Mouse (Mus musculus) MN1 (cell line): ENCODE results near the gene Fndc1.

Source experiments
- DNase-seq: peaks from one replicate; pipeline ENCODE4 v3.0.0-alpha.2; 2016; ENCODE audit warnings: low spot score

Fndc1 gene

DNA sequence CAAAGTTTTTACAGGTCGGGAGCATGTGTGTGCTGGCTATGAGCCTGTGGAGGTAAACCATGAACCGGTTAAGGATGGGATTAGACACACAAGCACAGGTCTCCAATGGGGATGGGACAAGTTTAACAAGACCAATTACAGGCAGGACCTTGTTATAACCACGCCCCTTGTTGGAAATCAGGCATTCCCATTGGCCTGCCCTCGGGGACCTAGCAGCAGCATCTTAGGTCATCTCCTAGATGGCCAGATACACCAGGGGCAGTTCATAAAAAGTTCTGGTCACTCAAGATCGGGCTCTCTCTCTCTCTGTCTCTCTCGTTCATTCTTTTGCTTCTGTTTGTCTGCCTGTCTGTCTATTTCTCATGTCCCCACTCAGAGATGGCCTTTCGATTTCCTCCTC, 6.9 kb downstream of the Fndc1 start:
- DNase-seq, result no peak

DNA sequence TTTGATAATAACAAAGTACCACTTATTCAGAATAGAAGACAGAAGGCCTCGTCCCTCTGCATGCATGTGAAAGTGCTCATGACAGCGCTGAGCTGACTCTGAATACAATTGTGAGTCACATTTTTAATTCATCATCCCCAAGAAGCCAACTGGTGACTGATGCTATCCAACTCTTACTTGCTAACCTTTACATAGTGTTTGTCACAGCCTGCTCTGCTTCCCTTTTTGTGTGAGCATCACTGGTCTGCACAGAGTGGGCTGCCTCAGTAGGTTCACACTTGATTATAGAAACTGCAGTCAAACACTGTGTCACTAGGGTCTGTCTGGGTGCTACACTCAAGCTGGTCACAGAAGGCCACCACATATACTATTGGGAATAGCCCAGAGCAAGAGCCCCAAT, 10.5 kb downstream of the Fndc1 start:
- DNase-seq, result no peak

DNA sequence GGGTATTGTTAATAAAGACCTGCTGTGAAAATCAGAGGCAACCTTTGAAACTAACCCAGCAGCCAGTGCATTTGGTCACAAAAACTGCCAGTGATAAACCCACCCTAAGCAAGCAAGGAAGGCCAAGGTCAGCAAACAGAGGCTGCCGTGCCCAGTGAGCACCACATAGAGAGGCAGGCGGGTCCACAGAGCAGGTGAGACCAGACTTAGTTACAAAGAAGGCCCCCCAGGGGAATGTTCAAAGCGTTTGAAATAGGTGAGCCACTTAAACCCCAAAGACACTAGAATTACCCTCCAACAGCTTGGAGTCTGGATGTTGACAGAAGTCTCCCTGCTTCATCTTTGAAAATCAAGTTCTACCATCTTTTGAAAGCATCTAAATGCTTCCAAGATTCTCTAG, 12.7 kb downstream of the Fndc1 start:
- no peak for DNase-seq

DNA sequence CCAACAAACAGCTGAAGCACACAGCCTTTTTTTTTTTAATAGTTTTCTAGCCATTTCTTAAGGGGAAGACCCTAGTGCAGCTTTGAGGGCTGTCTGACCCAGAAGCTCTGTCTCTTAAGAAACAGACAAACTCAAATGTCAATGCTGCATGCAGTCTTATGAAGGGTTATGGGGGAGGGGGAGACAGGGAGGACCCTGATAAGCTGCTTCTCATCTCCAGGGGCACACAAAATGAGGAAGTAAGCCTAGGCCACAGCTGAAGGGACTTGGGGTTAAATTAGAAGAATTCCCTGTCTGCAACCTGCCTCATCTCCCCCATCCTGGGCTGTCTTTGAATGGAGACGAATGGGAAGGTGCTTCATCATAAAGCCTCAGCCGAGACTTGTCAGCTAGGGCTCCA, 19.1 kb downstream of the Fndc1 start:
- no peak for DNase-seq

DNA sequence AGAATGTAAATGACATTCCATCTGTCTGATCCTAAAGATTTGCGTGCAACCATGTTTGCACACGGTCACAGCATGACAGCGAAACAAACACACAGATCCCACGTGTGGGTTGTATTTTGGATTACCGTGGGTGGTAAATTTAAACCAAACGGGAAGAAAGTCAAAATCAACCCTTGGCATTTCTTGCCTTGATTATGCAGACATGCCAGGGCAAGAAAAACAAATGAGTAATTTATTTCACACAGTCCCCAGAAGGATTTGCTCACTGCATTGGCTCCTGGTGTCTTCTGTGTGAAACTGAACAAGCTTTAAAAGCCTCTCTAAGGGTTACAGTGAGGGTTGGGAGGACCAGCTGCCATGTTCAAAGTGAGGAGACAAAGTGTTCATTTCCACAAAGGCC, 22.0 kb downstream of the Fndc1 start:
- DNase-seq, result no peak

DNA sequence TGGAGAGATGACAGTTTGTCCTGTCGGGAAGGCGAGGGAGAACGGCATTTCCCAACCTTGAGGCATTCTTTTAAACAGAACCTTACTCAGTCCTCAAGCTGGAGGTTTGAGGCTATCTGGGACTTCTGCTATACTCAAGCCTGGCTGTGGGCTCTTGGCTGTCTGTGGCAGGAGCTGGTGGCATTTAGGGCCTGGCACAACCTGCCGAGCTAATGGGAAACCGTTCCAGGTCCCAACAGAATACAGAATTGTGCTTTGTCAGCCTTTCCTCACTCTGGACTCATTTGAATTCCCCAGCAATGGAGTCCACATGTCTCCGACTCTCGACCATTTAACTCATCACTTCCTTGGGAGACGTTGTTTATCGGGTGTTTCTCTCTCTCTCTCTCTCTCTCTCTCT, 24.6 kb downstream of the Fndc1 start:
- no peak for DNase-seq

DNA sequence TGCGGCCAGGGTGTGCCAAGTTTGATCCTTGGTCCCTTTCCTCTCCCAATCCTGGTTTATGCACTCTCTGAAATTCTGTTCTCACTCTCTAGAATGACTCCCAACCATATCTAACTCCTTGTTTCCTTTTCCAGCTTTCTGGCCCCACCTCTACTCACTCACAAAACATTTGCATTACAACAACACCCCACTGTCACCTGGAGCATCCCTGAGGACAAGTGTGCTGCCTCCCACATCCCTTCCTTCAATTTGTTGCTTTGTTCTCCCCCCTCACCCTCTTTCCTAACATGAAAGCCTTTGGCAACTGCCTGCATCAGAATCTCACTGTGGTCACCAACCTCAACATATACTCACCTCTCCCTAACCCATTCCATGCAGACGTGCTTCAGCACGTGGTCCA, 27.2 kb downstream of the Fndc1 start:
- no peak for DNase-seq

DNA sequence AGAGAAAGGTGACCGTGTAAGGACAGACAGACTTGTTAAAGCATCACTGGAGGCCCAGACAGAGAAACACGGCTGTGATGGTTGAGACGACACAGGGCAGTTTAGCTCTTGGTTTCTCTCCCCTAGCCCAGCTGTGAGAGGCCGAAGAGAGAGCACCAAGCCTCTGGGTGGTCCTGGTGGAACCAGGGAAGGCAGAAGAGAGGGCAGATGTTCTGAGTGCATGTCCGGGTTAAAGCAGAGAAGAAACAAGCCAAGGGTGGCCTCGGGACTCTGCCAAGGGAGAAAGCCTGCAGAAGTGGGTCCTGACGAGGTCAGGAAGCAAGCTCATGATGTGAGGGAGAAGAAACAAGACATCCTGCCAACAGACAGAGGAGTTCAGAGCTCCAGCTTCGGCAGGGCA, 31.5 kb downstream of the Fndc1 start:
- no peak for DNase-seq

DNA sequence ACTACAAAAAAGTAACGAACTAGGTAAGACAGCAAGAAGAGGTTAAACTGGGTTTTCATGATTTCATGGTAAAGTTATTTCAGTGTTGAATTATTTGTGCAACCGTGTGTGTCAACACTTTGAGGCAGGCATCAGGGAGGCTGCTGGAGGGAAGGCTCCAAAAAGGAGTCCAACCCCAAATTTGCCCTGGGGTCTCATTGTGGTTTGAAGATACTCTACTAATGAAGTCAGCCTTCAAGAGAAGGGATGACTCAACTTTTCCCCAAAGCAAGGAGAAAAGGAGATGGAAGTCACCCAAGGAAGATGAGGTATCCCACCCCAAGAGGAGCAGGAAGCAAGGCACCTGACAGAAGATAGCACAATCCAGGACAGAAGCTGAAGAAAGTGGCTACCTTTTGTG, 31.9 kb downstream of the Fndc1 start:
- DNase-seq, result no peak

DNA sequence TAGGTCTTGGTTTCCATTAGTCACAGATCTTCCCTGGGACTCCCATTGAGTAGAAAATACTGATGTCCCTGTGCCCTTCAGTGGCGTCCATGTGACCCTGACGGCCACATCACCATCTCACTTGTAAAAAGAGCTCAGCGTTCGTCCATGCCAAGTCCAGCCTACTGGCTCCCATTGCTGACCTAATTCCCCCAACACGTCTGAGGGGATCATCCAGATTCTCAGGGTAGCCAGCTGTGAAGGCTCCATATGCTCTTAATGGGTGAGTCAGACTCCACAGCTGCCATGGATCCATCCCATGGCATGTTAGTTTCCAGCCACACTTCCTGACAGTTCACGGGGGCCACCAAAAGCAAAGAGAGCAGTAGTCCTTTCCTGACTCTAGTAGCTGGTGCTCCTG, 33.0 kb downstream of the Fndc1 start:
- DNase-seq, result no peak

DNA sequence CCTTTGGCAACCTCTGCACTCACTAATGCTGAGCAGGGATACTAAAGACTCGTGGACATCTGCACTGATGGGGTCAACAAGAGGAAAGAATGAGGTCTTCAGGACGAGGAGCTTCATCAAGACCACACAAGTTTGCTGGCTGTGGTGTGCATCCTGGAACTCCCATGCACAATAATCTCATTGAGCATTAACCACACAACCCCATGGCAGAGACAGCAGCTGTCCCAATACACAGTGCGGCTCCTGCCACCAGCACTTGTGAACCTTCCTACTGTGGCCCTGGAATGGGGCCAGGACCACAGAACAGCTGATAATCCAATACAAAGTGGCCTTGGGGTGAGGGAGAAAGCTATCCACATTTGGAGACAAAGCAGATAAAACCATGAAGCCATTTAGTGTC, 36.6 kb downstream of the Fndc1 start:
- DNase-seq, result no peak

DNA sequence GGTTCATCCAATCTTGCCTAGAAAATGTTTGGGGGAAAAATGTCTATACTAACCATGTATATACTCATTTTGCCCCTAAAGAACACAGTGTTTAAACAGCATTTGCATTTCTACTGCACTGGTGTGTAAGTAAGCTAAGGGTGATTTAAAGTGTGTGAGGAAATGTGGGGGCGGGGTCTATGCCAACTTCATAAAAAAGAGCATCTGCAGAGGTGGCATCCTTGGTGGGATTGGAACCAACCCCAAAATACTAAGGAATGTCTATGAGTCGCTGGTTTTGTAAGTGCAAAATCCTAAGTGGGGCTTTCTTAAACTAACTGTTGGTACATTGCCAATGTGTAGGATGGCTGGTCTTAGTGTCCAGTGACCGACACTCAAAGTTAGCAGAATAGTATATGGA, 53.0 kb downstream of the Fndc1 start:
- DNase-seq, result no peak

DNA sequence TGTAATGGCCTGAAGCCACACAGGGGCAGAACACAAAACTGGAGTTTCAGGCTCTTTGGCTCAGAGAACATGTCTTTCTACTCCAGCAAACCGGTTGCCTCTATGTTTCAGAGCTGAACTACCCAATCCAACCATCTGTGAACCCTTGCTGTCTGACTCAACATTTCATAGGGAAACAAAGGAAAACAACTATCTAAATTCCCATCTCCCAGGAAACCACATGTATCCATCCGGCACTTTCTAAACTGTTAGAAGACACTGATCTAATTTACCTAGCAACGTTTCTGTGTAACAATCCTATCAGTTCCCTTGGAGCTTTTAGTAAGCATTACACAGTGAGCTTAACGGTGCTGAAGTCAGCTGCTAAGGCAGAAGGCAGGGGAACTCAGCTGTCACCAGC, 67.3 kb downstream of the Fndc1 start:
- no peak for DNase-seq

DNA sequence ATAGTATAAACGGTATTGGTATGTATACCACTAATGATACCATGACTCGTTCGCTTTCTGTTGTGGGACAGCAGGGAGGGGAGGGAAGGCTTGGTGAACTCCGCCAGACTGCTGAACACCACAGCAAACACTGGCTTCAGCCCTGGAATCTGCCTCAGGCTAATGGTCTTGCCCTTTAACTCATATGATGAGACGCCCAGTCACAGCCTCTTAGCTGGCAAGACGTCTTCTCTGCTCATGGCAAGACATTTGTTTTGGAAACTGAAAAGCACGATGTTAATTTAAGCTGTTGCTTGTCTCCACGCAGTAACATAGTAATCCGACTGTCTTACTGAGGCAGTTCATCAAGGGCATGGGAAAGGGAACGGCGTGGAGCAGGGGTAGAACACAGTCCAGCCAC, 72.1 kb downstream of the Fndc1 start:
- DNase-seq, result no peak

DNA sequence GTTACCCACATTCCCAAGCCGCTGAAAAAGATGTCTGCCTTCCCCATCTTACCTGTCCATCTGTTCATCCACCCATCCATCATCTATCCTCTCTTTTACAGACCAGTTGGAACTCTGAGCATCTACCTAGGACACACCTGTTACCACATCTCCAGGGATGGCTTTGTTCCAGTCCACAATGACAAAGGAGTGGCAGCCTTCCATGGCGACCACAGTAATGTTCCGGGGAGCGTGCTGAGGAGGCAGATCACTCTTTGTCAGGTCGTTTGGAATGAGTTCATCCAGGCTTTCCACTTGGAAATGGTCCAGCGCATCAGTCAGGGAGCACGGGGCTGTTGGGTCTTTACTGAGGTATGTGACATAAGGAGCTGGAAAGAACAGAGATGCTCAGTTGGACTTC, 73.7 kb downstream of the Fndc1 start:
- DNase-seq, result no peak

DNA sequence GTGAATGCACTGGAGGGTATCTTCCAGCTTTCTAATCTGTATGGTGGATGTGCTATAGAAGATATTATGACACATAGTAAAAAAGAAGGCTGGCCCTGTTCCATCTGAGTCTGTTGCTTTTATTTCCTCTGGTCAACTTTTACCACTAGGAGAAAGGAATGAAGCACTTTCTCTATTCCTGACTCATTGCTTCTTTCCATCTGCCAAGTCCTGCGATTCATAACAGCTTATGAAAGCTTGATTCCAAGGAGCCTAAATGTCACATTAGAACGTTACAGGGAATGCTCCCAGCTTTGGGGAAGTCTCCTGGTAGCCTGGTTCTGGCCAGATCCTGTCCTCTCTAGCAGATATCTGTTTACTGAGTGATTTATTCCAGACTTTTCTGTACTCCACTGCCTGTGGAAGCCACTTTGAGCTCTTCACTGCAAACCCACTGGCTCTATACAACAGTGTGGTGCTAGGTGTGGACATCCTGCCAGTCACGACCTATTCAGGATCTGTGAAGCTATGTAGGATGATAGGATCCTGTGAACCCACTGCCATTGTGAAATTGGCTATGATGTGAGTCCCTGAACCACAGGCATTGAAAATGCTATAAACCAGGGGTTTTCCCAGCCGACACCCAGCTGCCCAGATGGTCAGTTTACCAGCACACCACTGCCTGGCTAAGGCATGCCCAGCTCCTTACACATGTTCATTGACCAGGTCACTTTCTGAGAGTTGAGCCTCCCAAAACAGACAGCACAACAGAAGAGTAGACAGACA, 77.9 kb downstream of the Fndc1 start:
- DNase-seq, result no peak

DNA sequence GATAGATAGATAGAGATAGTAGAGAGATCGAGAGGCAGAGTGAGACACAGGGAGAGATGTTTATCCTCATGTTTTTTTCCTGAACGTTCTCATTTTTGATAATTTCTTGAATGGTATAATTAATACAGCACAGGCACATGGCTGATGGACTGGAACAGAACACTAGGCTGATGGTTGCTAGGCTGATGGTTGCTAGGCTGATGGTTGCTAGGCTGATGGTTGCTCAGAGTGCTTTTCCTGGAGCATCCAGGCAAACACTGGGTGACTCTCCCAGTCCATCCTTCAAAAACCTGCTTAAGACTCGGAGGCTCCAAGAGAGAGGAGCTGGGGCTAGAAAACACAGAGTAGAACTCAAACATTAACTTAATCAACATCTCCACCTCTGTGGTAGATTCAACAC, 80.3 kb downstream of the Fndc1 start:
- no peak for DNase-seq

DNA sequence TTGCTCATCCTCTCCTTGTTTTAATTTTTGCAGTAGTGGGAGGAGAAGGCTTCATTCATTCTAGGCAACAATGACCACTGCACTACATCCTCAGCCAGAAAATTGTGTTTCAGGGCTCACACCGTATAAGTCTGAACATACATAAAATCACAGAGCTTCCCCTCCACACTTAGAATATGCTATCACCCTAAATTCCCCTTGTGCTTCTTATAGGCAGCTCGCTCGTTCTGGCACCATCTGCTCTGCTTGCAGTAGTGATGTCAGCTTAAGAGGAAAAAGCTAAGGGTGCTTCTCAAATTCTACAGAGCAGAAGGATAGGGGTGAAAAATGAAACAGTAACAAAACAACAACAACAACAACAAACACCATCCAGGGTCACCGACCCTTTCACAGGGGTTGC, 82.1 kb downstream of the Fndc1 start:
- no peak for DNase-seq

DNA sequence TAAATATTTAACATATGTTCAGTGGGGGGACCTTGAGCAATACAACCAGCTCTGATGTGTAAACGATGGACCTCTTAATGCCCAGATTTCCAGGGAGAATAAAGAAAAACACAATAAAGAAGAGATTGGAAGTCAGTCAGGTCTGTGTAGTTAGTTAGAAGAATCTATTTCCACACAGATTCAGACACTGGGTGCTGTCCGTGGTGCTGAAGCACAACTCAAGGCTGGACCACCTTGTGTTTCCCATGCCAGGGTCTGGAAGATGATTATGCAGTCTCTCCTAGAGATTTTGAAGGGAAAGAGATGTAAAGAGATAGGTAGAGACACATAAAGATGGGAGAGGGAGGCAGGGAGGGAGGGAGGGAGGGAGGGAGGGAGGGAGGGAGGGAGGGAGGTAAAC, 86.1 kb downstream of the Fndc1 start:
- no peak for DNase-seq

DNA sequence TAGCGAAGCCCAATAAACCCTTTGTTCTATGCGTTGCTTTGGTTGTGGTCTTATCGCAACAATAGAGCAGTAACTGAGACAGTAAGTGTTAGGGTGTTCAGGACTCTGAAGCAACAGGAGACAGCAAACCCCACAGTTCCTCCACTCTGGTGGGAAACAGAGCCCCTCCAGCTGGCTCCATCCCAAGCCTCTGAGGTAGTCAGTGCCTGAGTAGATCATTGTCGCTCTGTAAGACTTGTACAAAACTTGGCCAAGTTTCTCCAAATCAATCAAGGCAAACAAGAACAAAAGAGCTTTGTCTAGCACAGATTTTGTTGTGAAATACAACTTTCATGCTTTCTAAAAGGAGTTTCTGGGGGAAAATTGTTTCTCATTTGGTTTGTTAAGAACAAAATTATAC, 104.1 kb downstream of the Fndc1 start:
- DNase-seq, result no peak

DNA sequence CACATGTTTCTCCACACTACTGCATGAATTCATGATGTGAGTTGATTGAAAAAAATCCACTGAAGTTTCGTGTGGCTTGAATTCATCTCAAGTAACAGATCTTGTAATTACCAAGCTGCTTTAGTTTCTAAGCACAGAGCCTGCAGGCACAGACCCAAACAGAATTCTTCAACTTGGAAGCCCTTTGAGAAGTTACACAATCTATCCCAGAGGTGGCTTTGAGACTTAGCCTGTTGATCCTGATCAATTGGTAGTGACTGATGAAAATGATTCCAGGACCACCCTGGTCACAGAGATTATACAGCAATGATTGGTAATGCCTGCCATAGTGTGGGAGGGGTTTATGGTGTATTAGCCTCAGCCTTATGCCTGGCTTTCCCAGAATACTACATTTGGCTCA, 108.2 kb downstream of the Fndc1 start:
- no peak for DNase-seq

DNA sequence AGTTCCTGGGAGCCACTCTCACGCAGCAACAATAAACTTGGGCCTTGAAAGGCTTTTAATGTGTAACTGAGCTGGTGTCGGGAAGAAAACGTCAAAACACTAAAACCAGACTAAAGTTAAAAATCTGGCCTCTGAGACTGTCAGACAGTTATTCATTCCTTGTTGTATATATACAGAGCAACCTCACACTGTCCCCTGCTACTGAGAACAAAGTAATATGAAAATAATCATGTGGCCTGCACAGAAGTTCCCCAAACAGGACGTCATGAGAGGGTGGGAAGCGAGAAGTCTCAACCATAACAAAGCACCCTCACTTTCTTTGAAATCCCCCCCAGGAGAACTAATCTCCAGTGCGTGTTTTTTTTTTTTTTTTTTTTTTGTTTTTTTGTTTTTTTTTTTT, 109.2 kb downstream of the Fndc1 start:
- DNase-seq, result no peak

DNA sequence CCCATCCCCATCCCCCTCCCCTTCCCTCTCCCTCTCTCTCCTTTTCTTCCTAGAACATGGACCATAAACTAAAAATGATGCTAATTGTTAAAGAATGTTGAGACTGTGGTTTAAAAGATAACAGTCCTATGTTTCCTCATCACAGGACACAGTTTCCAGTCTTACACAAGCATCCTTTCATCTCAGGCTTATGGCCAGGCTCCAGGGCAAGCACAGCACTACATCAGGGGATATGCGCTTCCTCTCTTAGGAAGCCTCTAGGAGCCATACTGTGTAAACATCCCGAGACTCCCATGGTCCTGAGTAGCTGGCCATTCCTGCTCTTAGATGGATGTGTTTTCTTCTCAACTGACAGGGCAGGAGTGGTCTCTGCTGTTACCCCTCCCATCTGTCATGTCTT, 114.1 kb downstream of the Fndc1 start:
- DNase-seq, result no peak

DNA sequence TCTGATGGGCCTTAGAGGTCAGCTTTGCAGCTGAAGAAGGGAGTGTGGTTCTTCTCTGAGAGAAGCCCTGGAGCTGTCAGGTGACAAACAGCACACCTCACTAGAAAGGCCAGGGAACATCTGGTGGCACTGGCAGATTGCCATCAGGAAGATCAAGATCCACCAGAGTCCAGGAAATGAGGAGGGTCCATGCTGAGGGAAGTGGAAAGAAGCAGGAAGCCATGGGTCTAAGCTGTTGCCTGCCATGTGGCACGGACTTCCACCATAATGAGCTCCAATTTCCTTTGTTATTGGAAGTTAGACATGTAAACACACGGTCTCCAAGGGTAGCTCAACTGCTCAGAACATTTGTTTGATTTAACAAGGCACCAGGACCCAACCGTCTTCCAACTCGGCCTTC, 120.0 kb downstream of the Fndc1 start:
- DNase-seq, result no peak

DNA sequence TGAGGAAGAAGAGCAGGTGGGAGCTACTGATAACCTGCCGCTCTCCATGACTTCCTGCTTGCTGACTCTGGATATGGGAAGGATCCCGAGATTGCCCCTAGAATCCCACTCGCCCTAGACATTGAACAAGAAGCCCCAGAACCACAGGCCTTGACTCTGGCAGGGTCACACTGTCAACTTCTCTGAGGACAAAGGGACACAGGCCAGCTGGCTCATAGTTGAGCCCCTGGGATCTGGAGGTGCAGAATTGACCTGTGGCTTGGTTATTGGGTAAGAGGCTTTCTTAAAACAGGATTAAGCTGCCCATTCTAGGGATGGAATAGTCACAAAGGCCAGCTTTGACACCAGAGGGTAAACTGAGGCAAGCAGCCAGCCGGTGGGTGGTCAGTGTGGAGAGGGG, 136.8 kb downstream of the Fndc1 start:
- no peak for DNase-seq
